Mouse (Mus musculus) hindbrain, embryonic 14.5 days (tissue): ENCODE measurements around the gene Specc1l. TPM values are rescaled to one million over a fixed set of nuclear protein-coding genes. Genes with fewer than 3 reads are reported as not detected.

Source experiments
- polyA plus RNA-seq: library from polyadenylated mRNA; unstranded; fragments of >200 nt; fragmentation: Nextera tagmentation; extraction: Ambion mirVana; gene quantifications from 2 replicates; pipeline ENCODE4 v1.2.1, GENCODE M21; 2014

The Specc1l gene
- polyA plus RNA-seq, 1 experiment from 2014 or later: 23.2 TPM

Other genes with a start within 250 kb of the Specc1l start
- 66.8 and 77.7 TPM in 2 replicates for gene Gnaz, start 244.9 kb upstream of the Specc1l start, polyA plus RNA-seq
- 0.20 and 0.50 TPM in 2 replicates for gene Rsph14, start 179.5 kb upstream of the Specc1l start, polyA plus RNA-seq
- 14.5 and 17.0 TPM in 2 replicates for gene Rab36, start 175.0 kb upstream of the Specc1l start, polyA plus RNA-seq
- 19.6 and 24.0 TPM in 2 replicates for gene Bcr, start 151.5 kb upstream of the Specc1l start, polyA plus RNA-seq
- 4.9 and 5.2 TPM in 2 replicates for gene Adora2a, start 104.8 kb downstream of the Specc1l start, polyA plus RNA-seq
- gene Upb1, start 189.0 kb downstream of the Specc1l start, polyA plus RNA-seq: 0.55 and 0.97 TPM in 2 replicates